Mouse (Mus musculus): ENCODE measurements around the gene Spem2. TPM values are rescaled to one million over a fixed set of nuclear protein-coding genes. Genes with fewer than 3 reads are reported as not detected.

Spem2 gene
- polyA plus RNA-seq, 1 experiment from 2014 or later: 0.07 TPM

DNA sequence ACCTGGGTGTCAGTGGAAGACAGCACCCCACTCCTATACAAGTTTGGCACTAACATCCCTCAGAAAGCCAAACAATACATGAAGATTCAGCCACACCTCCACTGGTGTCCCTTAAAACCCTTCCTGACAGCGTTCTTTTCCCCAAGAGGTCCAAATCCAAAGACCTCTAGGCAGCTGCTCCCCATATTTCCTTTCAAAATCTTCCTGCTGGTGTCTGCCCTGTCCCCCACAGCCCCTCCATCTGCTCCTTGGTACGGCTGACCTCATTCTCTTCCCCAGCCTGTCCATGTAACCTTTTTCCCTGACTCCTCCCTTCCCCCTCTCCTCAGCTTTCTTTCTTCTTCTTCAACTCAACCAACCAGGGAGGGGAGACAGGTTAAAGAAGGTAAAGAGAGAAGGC is 5.2 kb upstream of the Spem2 start:
- H3K4me2 ChIP-seq (replicated peaks; ENCODE audit: low read depth): no peak overlapping the region
- 61% methylated on average over 2 of the region's 2 CpGs for WGBS
- no peaks in the 10 kb centered on the region for H3K27me3 ChIP-seq (replicated peaks; ENCODE audit: control insufficient read depth, insufficient read depth, low read length)
- 0 out of 2 replicates have a peak overlapping the region, but pooled peaks have one; percentile 7 for H3K9ac ChIP-seq (ENCODE audit: low read depth, low read length)
- no peak for TF ChIP-seq CTCF (IDR thresholded peaks at IDR 0.05; ENCODE audit: low read depth)
- no peaks in the 10 kb centered on the region for H3K9me3 ChIP-seq (ENCODE audit: control insufficient read depth)
- no peak overlapping the region for H3K4me3 ChIP-seq (ENCODE audit: low read depth, low read length)
- ATAC-seq: no peak
- H3K4me1 ChIP-seq (replicated peaks; ENCODE audit: control insufficient read depth, insufficient read depth, low read length): no peaks in the 10 kb centered on the region
- no peak overlapping the region for H3K27ac ChIP-seq (ENCODE audit: low read depth, low read length)
- H3K36me3 ChIP-seq (ENCODE audit: control insufficient read depth, insufficient read depth): peaks cover 20% of the 10 kb centered on the region; the same call in 1 of the 2 replicates

DNA sequence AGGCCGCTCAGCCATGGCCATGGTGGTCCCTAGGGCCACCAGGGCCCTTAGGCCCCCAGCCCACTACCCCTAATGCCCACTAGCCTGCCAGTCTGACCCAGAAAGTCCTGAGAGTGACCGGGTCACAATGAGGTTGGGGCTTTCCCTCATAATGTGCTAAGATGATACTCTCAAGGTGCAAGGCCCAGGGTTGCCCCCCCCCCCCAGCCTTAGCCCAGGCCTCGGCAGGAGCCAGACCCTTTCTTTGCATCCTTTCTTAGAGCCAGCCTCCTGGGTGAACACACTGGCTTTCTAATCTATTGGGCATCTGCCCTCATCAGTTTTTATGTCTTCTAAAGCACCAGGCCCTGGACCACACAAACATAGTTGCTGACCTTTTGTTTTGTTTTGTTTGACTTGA is 3.8 kb upstream of the Spem2 start, which contains the start of gene Spem1:
Spem1 (minus strand) TSS at position 101 of the 400 bp plus-strand sequence.
- H3K4me2 ChIP-seq (replicated peaks; ENCODE audit: low read depth): no peak within 1 kb of the TSS
- H3K4me1 ChIP-seq (replicated peaks; ENCODE audit: control insufficient read depth, insufficient read depth, low read length): no peaks in the 10 kb centered on the region
- H3K9me3 ChIP-seq (ENCODE audit: control insufficient read depth): no peaks in the 10 kb centered on the region
- no peak for TF ChIP-seq CTCF (IDR thresholded peaks at IDR 0.05; ENCODE audit: low read depth)
- no peak within 1 kb of the TSS for H3K9ac ChIP-seq (ENCODE audit: low read depth, low read length)
- ATAC-seq: no peak
- peaks cover 15% of the 10 kb centered on the region; the same call in 1 of the 2 replicates for H3K36me3 ChIP-seq (ENCODE audit: control insufficient read depth, insufficient read depth)
- no peaks in the 10 kb centered on the region for H3K27me3 ChIP-seq (replicated peaks; ENCODE audit: control insufficient read depth, insufficient read depth, low read length)
- H3K27ac ChIP-seq (ENCODE audit: low read depth, low read length): no peak within 1 kb of the TSS
- H3K4me3 ChIP-seq (ENCODE audit: low read depth, low read length): no peak within 1 kb of the TSS
- WGBS: 81% methylated on average over 3 of the region's 3 CpGs

DNA sequence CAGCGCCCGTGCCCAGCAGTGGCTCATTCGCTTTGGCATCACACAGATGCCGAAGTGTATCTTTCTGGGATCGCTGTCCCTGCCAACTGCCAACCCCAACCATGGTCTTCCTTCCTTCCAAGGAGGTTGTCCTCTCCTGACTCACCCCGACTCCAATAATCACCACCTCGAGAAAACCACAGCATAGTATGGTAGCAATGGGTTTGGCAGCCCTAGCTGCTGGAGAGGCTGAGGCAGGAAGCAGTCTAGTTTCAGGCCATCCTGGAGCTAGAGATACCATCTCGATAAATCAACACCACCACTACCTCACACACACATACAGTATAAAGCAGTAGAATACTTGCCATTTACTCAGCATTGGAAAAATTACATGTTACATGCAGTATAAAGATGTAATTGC is 606 bp upstream of the Spem2 start:
- Histone ChIP-seq H3K9me3 (ENCODE audit: control insufficient read depth) (no peaks in the 10 kb centered on the region), H3K4me1 (replicated peaks; ENCODE audit: control insufficient read depth, insufficient read depth, low read length) (no peaks in the 10 kb centered on the region), H3K27me3 (replicated peaks; ENCODE audit: control insufficient read depth, insufficient read depth, low read length) (no peaks in the 10 kb centered on the region), H3K4me3 (ENCODE audit: low read depth, low read length) (no peak overlapping the region), H3K27ac (ENCODE audit: low read depth, low read length) (no peak overlapping the region), H3K36me3 (ENCODE audit: control insufficient read depth, insufficient read depth) (no peaks in the 10 kb centered on the region), H3K4me2 (replicated peaks; ENCODE audit: low read depth) (no peak overlapping the region), H3K9ac (ENCODE audit: low read depth, low read length) (no peak overlapping the region)
- ATAC-seq: no peak
- TF ChIP-seq CTCF (IDR thresholded peaks at IDR 0.05; ENCODE audit: low read depth): no peak
- 91% methylated on average over 8 of the region's 8 CpGs for WGBS

DNA sequence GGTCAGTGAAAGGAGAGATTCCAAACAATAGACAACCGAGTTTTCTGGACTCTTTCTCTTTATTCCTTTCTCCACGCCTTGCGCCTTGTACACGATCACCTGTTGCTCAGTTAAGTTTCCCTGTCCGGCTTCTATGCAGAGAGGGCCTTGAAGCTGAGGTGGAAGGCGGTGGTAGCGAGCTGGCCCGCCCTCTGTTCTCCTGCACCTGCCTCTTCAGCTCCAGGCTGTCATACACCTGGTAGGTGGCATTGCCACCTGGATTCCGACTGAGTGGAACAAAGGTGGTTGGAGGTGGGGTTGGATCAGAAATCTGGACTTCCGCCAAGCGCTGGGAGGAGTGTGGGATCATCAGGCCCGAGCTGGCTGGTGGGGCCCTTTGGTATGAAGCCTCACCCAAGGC is 1.7 kb downstream of the Spem2 start:
- Histone ChIP-seq H3K9me3 (ENCODE audit: control insufficient read depth) (no peaks in the 10 kb centered on the region), H3K4me3 (ENCODE audit: low read depth, low read length) (no peak overlapping the region), H3K4me2 (replicated peaks; ENCODE audit: low read depth) (no peak overlapping the region; the same call in 1 of the 2 replicates), H3K27ac (ENCODE audit: low read depth, low read length) (no peak overlapping the region), H3K27me3 (replicated peaks; ENCODE audit: control insufficient read depth, insufficient read depth, low read length) (no peaks in the 10 kb centered on the region), H3K9ac (ENCODE audit: low read depth, low read length) (no peak overlapping the region), H3K36me3 (ENCODE audit: control insufficient read depth, insufficient read depth) (no peaks in the 10 kb centered on the region), H3K4me1 (replicated peaks; ENCODE audit: control insufficient read depth, insufficient read depth, low read length) (no peaks in the 10 kb centered on the region)
- TF ChIP-seq CTCF (IDR thresholded peaks at IDR 0.05; ENCODE audit: low read depth): no peak
- WGBS: 60% methylated on average over 12 of the region's 12 CpGs
- peak; percentile 85 for ATAC-seq

DNA sequence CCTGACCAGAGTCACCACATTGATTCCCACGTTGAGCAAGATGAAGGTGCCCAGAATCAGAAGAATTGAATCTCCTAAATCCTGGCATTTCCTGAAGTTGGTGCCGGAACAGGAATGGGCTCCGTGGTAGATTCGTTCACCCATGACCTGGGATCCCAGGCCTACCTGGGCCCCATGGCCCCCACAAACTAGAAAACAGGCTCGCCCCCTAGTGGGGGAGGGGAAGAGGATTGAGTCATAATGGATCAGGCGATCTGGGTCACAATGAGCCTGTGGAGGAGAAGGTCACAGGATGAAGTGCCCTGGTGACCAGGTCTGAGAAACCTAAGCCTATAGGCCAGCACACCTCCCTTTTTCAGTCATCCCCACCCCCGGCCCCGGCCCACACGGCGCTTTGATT is 3.1 kb downstream of the Spem2 start, which contains the start of gene Gm39566:
Gm39566 (minus strand) TSS at position 144 of the 400 bp plus-strand sequence.
- no peak for TF ChIP-seq CTCF (IDR thresholded peaks at IDR 0.05; ENCODE audit: low read depth)
- 59% methylated on average over 10 of the region's 10 CpGs for WGBS
- Histone ChIP-seq H3K4me3 (ENCODE audit: low read depth, low read length) (no peak within 1 kb of the TSS), H3K27me3 (replicated peaks; ENCODE audit: control insufficient read depth, insufficient read depth, low read length) (no peaks in the 10 kb centered on the region), H3K4me2 (replicated peaks; ENCODE audit: low read depth) (no peak within 1 kb of the TSS), H3K9ac (ENCODE audit: low read depth, low read length) (no peak within 1 kb of the TSS), H3K9me3 (ENCODE audit: control insufficient read depth) (no peaks in the 10 kb centered on the region), H3K36me3 (ENCODE audit: control insufficient read depth, insufficient read depth) (no peaks in the 10 kb centered on the region), H3K4me1 (replicated peaks; ENCODE audit: control insufficient read depth, insufficient read depth, low read length) (no peaks in the 10 kb centered on the region), H3K27ac (ENCODE audit: low read depth, low read length) (no peak within 1 kb of the TSS)
- no peak for ATAC-seq

DNA sequence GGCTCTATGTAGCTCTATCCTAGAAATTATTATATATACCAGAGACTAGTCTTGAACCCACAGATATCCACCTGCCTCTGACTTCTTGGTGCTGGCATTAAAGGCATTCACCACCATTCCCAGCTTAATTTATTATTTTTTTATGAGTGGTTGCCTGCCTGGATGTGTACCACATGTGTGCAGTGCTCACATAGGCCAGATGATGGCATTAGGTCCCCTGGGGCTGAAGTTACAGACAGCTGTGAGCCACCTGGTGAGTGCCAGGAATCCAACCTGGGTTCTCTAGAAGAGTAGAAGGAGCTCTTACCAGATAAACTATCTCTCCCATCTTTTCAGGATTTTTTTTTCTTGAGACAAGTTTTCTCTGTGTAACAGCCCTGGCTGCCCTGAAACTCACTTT is 8.0 kb downstream of the Spem2 start:
- Histone ChIP-seq H3K4me2 (replicated peaks; ENCODE audit: low read depth) (no peak overlapping the region), H3K27me3 (replicated peaks; ENCODE audit: control insufficient read depth, insufficient read depth, low read length) (no peaks in the 10 kb centered on the region), H3K4me1 (replicated peaks; ENCODE audit: control insufficient read depth, insufficient read depth, low read length) (no peaks in the 10 kb centered on the region), H3K36me3 (ENCODE audit: control insufficient read depth, insufficient read depth) (no peaks in the 10 kb centered on the region), H3K27ac (ENCODE audit: low read depth, low read length) (no peak overlapping the region), H3K4me3 (ENCODE audit: low read depth, low read length) (no peak overlapping the region), H3K9me3 (ENCODE audit: control insufficient read depth) (no peaks in the 10 kb centered on the region), H3K9ac (ENCODE audit: low read depth, low read length) (no peak overlapping the region)
- ATAC-seq: no peak
- TF ChIP-seq CTCF (IDR thresholded peaks at IDR 0.05; ENCODE audit: low read depth): 0 out of 2 replicates have a peak, but pooled peaks have one; percentile 16

DNA sequence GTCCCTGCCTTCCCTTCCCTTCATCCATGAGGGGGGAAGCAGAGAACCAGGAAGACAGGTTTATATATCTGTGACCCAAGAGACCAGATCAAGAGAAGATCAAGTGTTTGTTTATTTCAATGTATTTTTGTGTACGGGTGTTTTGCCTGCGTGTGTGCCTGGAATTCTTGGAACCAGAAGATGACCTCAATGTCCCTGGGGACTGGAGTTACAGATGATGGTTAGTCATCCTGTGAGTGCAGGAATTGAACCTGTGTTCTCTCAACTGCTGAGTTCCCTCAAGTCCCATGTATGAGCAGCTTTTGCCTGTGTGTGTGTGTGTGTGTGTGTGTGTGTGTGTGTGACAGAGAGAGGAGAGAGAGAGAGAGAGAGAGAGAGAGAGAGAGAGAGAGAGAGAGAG is 10.6 kb downstream of the Spem2 start:
- Histone ChIP-seq H3K9me3 (ENCODE audit: control insufficient read depth) (no peaks in the 10 kb centered on the region), H3K9ac (ENCODE audit: low read depth, low read length) (no peak overlapping the region), H3K27me3 (replicated peaks; ENCODE audit: control insufficient read depth, insufficient read depth, low read length) (no peaks in the 10 kb centered on the region), H3K27ac (ENCODE audit: low read depth, low read length) (no peak overlapping the region), H3K4me1 (replicated peaks; ENCODE audit: control insufficient read depth, insufficient read depth, low read length) (no peaks in the 10 kb centered on the region), H3K36me3 (ENCODE audit: control insufficient read depth, insufficient read depth) (no peaks in the 10 kb centered on the region), H3K4me2 (replicated peaks; ENCODE audit: low read depth) (no peak overlapping the region), H3K4me3 (ENCODE audit: low read depth, low read length) (no peak overlapping the region)
- WGBS: 55% methylated on average over 2 of the region's 2 CpGs
- ATAC-seq: no peak
- TF ChIP-seq CTCF (IDR thresholded peaks at IDR 0.05; ENCODE audit: low read depth): no peak
